Mouse (Mus musculus) small intestine, adult 2 months (tissue): ENCODE measurements around the gene Lin37.

Source experiments
- CTCF ChIP-seq: fragments of 200-500 bp; IDR thresholded peaks from 2 replicates; pipeline ENCODE4 v1.5.1; 2012; ENCODE audit warnings: low read depth, mild to moderate bottlenecking, control low read depth, inconsistent platforms, low read length, moderate library complexity, mixed read lengths; ENCODE audit not compliant: insufficient replicate concordance, insufficient read length; ENCODE audit errors: extremely low read depth
- POLR2A ChIP-seq: fragments of 200-500 bp; IDR thresholded peaks from 2 replicates; pipeline ENCODE4 v1.6.1; 2012; ENCODE audit warnings: low read depth, mild to moderate bottlenecking, control low read depth, inconsistent platforms, low read length, moderate library complexity

GRCm38 (mm10) chr7:30560296-30560695 lies 658 bp upstream of the Lin37 start:
- no peak for TF ChIP-seq CTCF
- no peak for TF ChIP-seq POLR2A
